Mouse (Mus musculus): Measurements from ENCODE around the gene Cxcr1. TPM values are rescaled to one million over a fixed set of nuclear protein-coding genes. Genes with fewer than 3 reads are reported as not detected.

Cxcr1 gene
- not detected for polyA plus RNA-seq (2014; fragmentation: Illumina TruSeq; extraction: RNeasy Lipid Tissue Mini Kit (QIAGEN cat#74804); ENCODE audit: low read depth, low replicate concordance)

DNA sequence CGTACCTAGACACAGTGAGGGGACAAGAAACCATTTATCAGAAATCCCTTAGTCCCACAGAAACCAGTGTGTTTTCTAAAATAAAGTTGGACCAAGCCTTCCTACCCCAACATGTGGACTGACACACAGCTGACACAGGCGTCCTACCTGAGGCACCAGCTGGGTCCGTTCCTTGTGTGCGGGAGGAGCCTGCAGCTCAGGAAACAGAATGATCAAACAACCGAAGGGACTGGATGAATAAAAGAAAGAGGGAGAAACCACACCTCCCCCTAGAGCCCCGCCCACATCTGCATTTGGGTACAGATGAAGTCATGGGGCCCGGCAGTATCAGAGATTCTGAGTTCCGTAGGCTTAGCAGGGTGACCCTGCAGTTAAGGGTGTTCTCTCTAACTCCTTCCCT lies at the start of gene Cxcr1:
TSS of gene Cxcr1 (minus strand) at position 187 of the 400 bp plus-strand sequence.

GRCm38 (mm10) chr1:74235938-74236589 lies 41.6 kb upstream of the Cxcr1 start, which contains the start of gene Arpc2:
Gene Arpc2 (plus strand): TSS chr1:74236084.

GRCm38 (mm10) chr1:74153461-74154184 lies 40.8 kb downstream of the Cxcr1 start, which contains the start of gene Cxcr2:
Gene Cxcr2 (plus strand): TSS chr1:74153989.

Other genes starting within 250 kb of the Cxcr1 start
- gene Tns1, start 70.2 kb downstream of the Cxcr1 start, polyA plus RNA-seq (2014; fragmentation: Illumina TruSeq; extraction: RNeasy Lipid Tissue Mini Kit (QIAGEN cat#74804); ENCODE audit: low read depth, low replicate concordance), result 64.9 TPM
- gene Rufy4, start 69.1 kb downstream of the Cxcr1 start, polyA plus RNA-seq (2014; fragmentation: Illumina TruSeq; extraction: RNeasy Lipid Tissue Mini Kit (QIAGEN cat#74804); ENCODE audit: low read depth, low replicate concordance), result 0.57 TPM
- not detected for gene Cxcr2, start 40.6 kb downstream of the Cxcr1 start, polyA plus RNA-seq (2014; fragmentation: Illumina TruSeq; extraction: RNeasy Lipid Tissue Mini Kit (QIAGEN cat#74804); ENCODE audit: low read depth, low replicate concordance)
- 381 TPM for gene Arpc2, start 41.5 kb upstream of the Cxcr1 start, polyA plus RNA-seq (2014; fragmentation: Illumina TruSeq; extraction: RNeasy Lipid Tissue Mini Kit (QIAGEN cat#74804); ENCODE audit: low read depth, low replicate concordance)
- not detected for gene Gpbar1, start 83.9 kb upstream of the Cxcr1 start, polyA plus RNA-seq (2014; fragmentation: Illumina TruSeq; extraction: RNeasy Lipid Tissue Mini Kit (QIAGEN cat#74804); ENCODE audit: low read depth, low replicate concordance)
- gene Aamp, start 90.1 kb upstream of the Cxcr1 start, polyA plus RNA-seq (2014; fragmentation: Illumina TruSeq; extraction: RNeasy Lipid Tissue Mini Kit (QIAGEN cat#74804); ENCODE audit: low read depth, low replicate concordance), result 4.0 TPM
- gene Pnkd, start 90.3 kb upstream of the Cxcr1 start, polyA plus RNA-seq (2014; fragmentation: Illumina TruSeq; extraction: RNeasy Lipid Tissue Mini Kit (QIAGEN cat#74804); ENCODE audit: low read depth, low replicate concordance), result 4.9 TPM
- gene Tmbim1, start 111.0 kb upstream of the Cxcr1 start, polyA plus RNA-seq (2014; fragmentation: Illumina TruSeq; extraction: RNeasy Lipid Tissue Mini Kit (QIAGEN cat#74804); ENCODE audit: low read depth, low replicate concordance), result 13.5 TPM
- 0.28 TPM for gene Catip, start 167.5 kb upstream of the Cxcr1 start, polyA plus RNA-seq (2014; fragmentation: Illumina TruSeq; extraction: RNeasy Lipid Tissue Mini Kit (QIAGEN cat#74804); ENCODE audit: low read depth, low replicate concordance)
- not detected for gene Slc11a1, start 180.6 kb upstream of the Cxcr1 start, polyA plus RNA-seq (2014; fragmentation: Illumina TruSeq; extraction: RNeasy Lipid Tissue Mini Kit (QIAGEN cat#74804); ENCODE audit: low read depth, low replicate concordance)
- 19.7 TPM for gene Ctdsp1, start 196.9 kb upstream of the Cxcr1 start, polyA plus RNA-seq (2014; fragmentation: Illumina TruSeq; extraction: RNeasy Lipid Tissue Mini Kit (QIAGEN cat#74804); ENCODE audit: low read depth, low replicate concordance)
- 29.1 TPM for gene Vil1, start 214.7 kb upstream of the Cxcr1 start, polyA plus RNA-seq (2014; fragmentation: Illumina TruSeq; extraction: RNeasy Lipid Tissue Mini Kit (QIAGEN cat#74804); ENCODE audit: low read depth, low replicate concordance)

Measured in kidney, adult 10 weeks (tissue).